Comparison of ENCODE assay signal across 8 mouse cellular contexts in the genomic region with DNA sequence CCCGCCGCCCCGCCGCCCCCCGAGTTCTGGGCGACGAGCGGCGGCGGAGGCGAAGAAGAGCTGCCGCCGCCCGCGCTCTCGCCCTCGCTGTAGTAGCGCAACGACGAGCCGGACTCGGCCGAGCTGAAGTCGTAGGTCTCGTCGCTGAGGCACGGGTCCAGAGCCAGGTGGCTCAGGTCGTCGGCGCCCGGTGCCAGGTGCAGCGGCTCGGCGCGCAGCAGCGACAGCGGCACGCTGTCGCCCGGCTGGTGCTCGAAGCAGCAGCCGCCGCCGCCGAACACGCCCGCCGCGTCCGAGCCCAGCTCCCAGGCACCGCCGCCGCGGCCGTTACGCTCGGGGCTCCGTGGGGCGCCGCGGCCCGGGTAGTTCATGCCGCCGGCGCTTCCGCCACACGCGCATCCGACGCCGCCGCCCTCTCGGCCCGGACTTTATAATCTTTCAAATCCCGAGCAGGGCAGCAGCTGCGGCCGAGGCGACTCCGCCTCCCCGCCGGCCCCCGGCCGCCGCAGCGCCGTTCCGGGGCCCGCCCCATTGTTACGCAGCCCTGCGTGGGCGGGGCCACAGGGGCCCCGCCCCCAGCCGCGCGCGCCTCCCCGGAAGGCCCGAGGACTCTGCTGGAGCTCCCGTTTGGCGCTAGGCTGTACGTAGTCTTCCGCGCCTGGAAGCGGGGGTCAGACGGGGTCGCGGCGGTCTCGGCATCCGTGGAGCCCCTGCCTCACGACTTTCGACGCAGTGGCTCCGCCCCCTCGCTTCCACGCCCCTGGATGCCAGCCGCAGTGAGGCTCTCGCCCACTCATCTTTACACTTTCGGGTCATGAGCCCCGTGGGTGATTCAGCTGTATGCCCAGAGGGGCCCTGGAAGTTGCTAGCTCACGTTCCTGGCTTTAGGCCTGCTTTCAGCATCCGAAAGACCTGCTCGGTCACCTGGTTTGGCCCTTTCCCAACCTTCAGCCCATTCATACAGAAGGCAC. TPM values are rescaled to one million over a fixed set of nuclear protein-coding genes. Genes with fewer than 3 reads are reported as not detected.
DNase-seq lines count a peak whose midpoint lies in the region; ATAC-seq and TF ChIP-seq lines count a peak whose summit lies in the region.

TSS of gene Ddhd1 (minus strand) at position 503 of the 971 bp plus-strand sequence.

- H3K27ac ChIP-seq in forebrain, postnatal 0 days (ENCODE audit: low read depth, low read length): peak within 1 kb of the TSS; percentile 93
- peak within 1 kb of the TSS; percentile 91 for H3K27ac ChIP-seq in lung, embryonic 15.5 days

- ATAC-seq in G1E (ENCODE audit: extremely low read depth, insufficient number of reproducible peaks, low FRiP score, poor library complexity, severe bottlenecking): peak; percentile 58
- ATAC-seq in forebrain, postnatal 0 days: peak; percentile 94
- ATAC-seq in lung, embryonic 15.5 days (ENCODE audit: borderline replicate concordance, extremely low read depth, low FRiP score, low TSS enrichment): peak; percentile 97

- H3K9me3 ChIP-seq in G1E (replicated peaks): no peaks in the 10 kb centered on the region
- no peaks in the 10 kb centered on the region for H3K9me3 ChIP-seq in forebrain, postnatal 0 days (ENCODE audit: low read length)
- H3K9me3 ChIP-seq in lung, embryonic 15.5 days: no peaks in the 10 kb centered on the region

- H3K4me3 ChIP-seq in G1E (ENCODE audit: low read depth, low read length): peak within 1 kb of the TSS; percentile 88
- H3K4me3 ChIP-seq in forebrain, postnatal 0 days (ENCODE audit: low read depth, low read length): peak within 1 kb of the TSS; percentile 91
- peak within 1 kb of the TSS; percentile 87 for H3K4me3 ChIP-seq in lung, embryonic 15.5 days

- 5% methylated on average over 119 of the region's 123 CpGs for WGBS in forebrain, postnatal 0 days
- under 1% methylated on average over 96 of the region's 123 CpGs for WGBS in lung, embryonic 15.5 days

- H3K4me2 ChIP-seq in forebrain, postnatal 0 days (ENCODE audit: low read depth): peak within 1 kb of the TSS; percentile 77
- peak within 1 kb of the TSS; percentile 99 for H3K4me2 ChIP-seq in lung, embryonic 15.5 days

- peak; percentile 86 for DNase-seq in G1E (ENCODE audit: low spot score)
- DNase-seq in cerebellum, adult 18-20 months: peak; percentile 78 to 88
- DNase-seq in forebrain, postnatal 0 days: peak; percentile 94
- peak; percentile 88 for DNase-seq in heart, postnatal 4 days
- peak; percentile 74 to 83 for DNase-seq in layer of hippocampus, adult 8-10 months (ENCODE audit: low spot score in 2 of 2)
- peak; percentile 81 for DNase-seq in ovary, adult 18-20 months (ENCODE audit: low spot score)
- DNase-seq in thymus, postnatal 0 days (ENCODE audit: low spot score): peak; percentile 94

- TF ChIP-seq CTCF in G1E (IDR thresholded peaks at IDR 0.05; ENCODE audit: low read depth, low read length): no peak
- no peak for TF ChIP-seq CTCF in forebrain, postnatal 0 days (IDR thresholded peaks at IDR 0.05; ENCODE audit: low read depth)

- peaks cover 41% of the 10 kb centered on the region for H3K4me1 ChIP-seq in G1E (ENCODE audit: insufficient read depth, low read depth, low read length)
- peaks cover 6% of the 10 kb centered on the region; the same call in 1 of the 2 replicates for H3K4me1 ChIP-seq in forebrain, postnatal 0 days (ENCODE audit: insufficient read depth)
- peaks cover 22% of the 10 kb centered on the region for H3K4me1 ChIP-seq in lung, embryonic 15.5 days

- H3K27me3 ChIP-seq in G1E (ENCODE audit: insufficient read depth, low read length): peaks cover 3% of the 10 kb centered on the region; the same call in 1 of the 2 replicates
- no peaks in the 10 kb centered on the region for H3K27me3 ChIP-seq in forebrain, postnatal 0 days (ENCODE audit: insufficient read depth, low read length)
- no peaks in the 10 kb centered on the region for H3K27me3 ChIP-seq in lung, embryonic 15.5 days

- H3K9ac ChIP-seq in forebrain, postnatal 0 days: peak within 1 kb of the TSS; percentile 82
- H3K9ac ChIP-seq in lung, embryonic 15.5 days: peak within 1 kb of the TSS; percentile 80

- H3K36me3 ChIP-seq in G1E (replicated peaks): peaks cover 11% of the 10 kb centered on the region
- H3K36me3 ChIP-seq in forebrain, postnatal 0 days (ENCODE audit: insufficient read depth): no peaks in the 10 kb centered on the region
- H3K36me3 ChIP-seq in lung, embryonic 15.5 days: no peaks in the 10 kb centered on the region

RNA-seq across cellular contexts. Expression of gene Ddhd1, which starts in this region (rescaled TPM):
- 52.3 and 55.2 TPM in 2 replicates for total RNA-seq in G1E (2014; fragmentation: Nextera tagmentation)
- total RNA-seq in G1E (2017): 31.1 and 31.5 TPM in 2 replicates
- 8.5 TPM in 2 replicates for polyA plus RNA-seq in G1E (2012)
- 46.7 and 50.1 TPM in 2 replicates for total RNA-seq in forebrain, postnatal 0 days (2014; rRNA removed)
- 7.2 and 12.0 TPM in 2 replicates for polyA plus RNA-seq in forebrain, postnatal 0 days (2015; fragmentation: Nextera tagmentation; extraction: Ambion mirVana)
- 10 to 100 TPM; 17.7 to 19.8 TPM for total RNA-seq in heart, postnatal 4 days (2021)
- total RNA-seq in layer of hippocampus, adult 8-10 months (2022): 10 to 100 TPM; 81.4 to 86.2 (median 83.9) TPM
- polyA plus RNA-seq in lung, embryonic 15.5 days (2015; fragmentation: Nextera tagmentation; extraction: Ambion mirVana): 4.9 and 5.7 TPM in 2 replicates
- polyA plus RNA-seq in thymus, postnatal 0 days (2015; fragmentation: Nextera tagmentation; extraction: Ambion mirVana): 6.4 and 9.5 TPM in 2 replicates

Comparison
In these comparisons a context has a peak if more than half of its experiments do, and no peak if none do; other contexts are left out.
1. Peak in every context shown above with its lines: DNase-seq, ATAC-seq, H3K4me3 ChIP-seq and H3K27ac ChIP-seq.